Mouse (Mus musculus) embryonic stem cell, embryonic (primary cell): ENCODE results near the gene Ip6k2.

Source experiments
- CTCF ChIA-PET, 4 experiments: fragments of 300-600 bp in 2 of 4; fragments of 350-600 bp in 2 of 4; sonication (Branson Sonifier 250); formaldehyde crosslinking; loops; one replicate each; lab custom pipeline; 2022; ENCODE audit warnings: inconsistent platforms in 2 of 4; lab: Charles Lee
- POLR2A ChIA-PET, 4 experiments: fragments of 300-600 bp in 2 of 4; fragments of 350-600 bp in 2 of 4; sonication (Branson Sonifier 250); formaldehyde crosslinking; loops; one replicate each; lab custom pipeline; 2022; ENCODE audit warnings: antibody characterized with exemption in 4 of 4, inconsistent platforms in 1 of 4; lab: Charles Lee

Ip6k2 gene

DNA sequence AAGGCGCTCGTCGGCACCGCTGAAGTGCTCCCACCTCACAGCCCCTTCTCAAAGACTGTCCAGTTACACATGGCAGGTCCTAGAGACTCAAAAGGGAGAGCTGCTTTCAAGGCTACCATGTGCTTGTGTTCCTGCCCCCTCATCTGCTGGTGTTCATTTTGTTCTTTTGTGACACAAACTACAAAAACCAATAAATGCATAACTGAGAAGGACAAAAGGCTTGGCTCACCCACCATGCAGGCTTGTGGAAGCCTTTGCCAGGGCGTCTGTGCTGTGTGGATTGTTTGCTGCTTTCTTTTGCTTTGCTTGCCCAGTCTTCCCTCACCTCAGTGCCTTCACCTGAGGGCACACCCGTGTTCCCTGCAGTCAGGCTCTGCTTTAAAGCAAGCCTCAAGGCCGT lies 13.9 kb downstream of the Ip6k2 start:
- ChIA-PET CTCF (interaction anchor here in 1 of 4 experiments (0.6 kb wide), 1 partner anchor 11 kb away, joined by 3 read pairs; no protein-coding TSS in a partner anchor), POLR2A (interaction anchor here in 2 of 4 experiments (0.6 to 2.1 kb wide), 4 partner anchors 12 to 95 kb away, joined by 3 to 6 read pairs (median 4); partner anchors contain the start of gene Nckipsd (in 1 of the 2))

DNA sequence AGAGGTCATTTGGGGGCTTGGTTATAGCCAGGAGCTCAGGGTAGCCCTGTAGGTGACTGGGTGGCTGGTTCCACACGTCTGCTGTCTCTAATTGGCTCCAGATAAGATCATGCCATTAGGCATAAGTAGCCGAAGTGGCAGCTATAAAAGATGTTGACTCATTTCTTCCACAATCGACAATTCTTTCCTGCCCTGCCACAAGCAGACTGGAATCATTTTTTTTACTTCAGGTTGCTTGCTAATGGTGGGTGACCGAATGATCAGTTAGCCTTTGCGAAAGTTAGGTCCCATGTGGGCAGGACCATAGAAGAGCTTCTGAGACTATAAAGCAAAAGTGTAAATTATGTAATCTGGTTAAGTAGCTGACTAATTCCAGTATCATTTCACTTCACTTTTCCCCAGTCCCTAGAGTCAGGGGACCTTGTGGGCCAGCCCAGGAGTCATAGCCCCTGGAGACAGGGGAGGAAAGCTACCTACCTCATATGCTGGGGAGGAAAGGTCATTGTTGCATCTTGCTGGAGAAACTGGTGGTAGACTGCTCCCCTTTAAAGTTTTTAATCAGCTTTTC lies 15.0 kb downstream of the Ip6k2 start:
- ChIA-PET CTCF (no interaction called here), POLR2A (interaction anchor here in 3 of 4 experiments (0.5 to 2.1 kb wide), 6 partner anchors 10 to 269 kb away, joined by 3 to 6 read pairs (median 3); partner anchors contain the start of gene Nckipsd (in 1 of the 3))

- POLR2A ChIA-PET = interaction anchor here in 2 of 4 experiments (0.6 to 2.1 kb wide), 4 partner anchors 9 to 388 kb away, joined by 3 to 6 read pairs (median 3); partner anchors contain the start of gene Nckipsd (in 1 of the 2)
- CTCF ChIA-PET = interaction anchor here in 3 of 4 experiments (0.5 to 1.0 kb wide), 11 partner anchors 9 to 1371 kb away, joined by 3 to 5 read pairs (median 3); no protein-coding TSS in a partner anchor
Measured at GRCm38 (mm10) chr9:108799564-108799963, 16.0 kb downstream of the Ip6k2 start.

DNA sequence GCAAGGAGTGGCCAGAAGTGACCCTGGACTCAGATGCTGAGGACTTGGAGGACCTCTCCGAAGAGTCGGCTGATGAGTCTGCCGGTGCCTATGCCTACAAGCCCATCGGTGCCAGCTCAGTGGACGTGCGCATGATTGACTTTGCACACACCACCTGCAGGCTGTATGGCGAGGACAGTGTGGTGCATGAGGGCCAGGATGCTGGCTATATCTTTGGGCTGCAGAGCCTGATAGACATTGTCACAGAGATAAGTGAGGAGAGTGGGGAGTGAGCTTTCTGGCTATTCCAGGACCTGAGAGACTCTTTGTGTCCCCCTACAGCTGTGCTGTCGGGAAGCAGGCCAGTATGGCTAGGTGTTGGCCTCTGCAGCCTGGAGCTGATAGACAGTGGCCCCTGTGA lies 22.2 kb downstream of the Ip6k2 start:
- CTCF ChIA-PET = interaction anchor here in 1 of 4 experiments (1.4 kb wide), 2 partner anchors 10 to 17 kb away, joined by 3 read pairs; no protein-coding TSS in a partner anchor

GRCm38 (mm10) chr9:108806379-108806778 lies 22.8 kb downstream of the Ip6k2 start:
- CTCF ChIA-PET = interaction anchor here in 1 of 4 experiments (1.4 kb wide), 2 partner anchors 10 to 18 kb away, joined by 3 read pairs; no protein-coding TSS in a partner anchor
- POLR2A ChIA-PET = interaction anchor here in 2 of 4 experiments (0.5 to 4.2 kb wide), 5 partner anchors 14 to 268 kb away, joined by 3 to 37 read pairs (median 3); partner anchors contain the start of genes Celsr3 (in 2 of the 2) and Atrip (in 1 of the 2)

More for the DNA sequence above, 22.2 kb downstream of the Ip6k2 start:
- POLR2A ChIA-PET = interaction anchor here in 3 of 4 experiments (0.5 to 2.8 kb wide), 9 partner anchors 13 to 232 kb away, joined by 3 to 8 read pairs (median 5); partner anchors contain the start of gene Celsr3 (in 1 of the 3)

DNA sequence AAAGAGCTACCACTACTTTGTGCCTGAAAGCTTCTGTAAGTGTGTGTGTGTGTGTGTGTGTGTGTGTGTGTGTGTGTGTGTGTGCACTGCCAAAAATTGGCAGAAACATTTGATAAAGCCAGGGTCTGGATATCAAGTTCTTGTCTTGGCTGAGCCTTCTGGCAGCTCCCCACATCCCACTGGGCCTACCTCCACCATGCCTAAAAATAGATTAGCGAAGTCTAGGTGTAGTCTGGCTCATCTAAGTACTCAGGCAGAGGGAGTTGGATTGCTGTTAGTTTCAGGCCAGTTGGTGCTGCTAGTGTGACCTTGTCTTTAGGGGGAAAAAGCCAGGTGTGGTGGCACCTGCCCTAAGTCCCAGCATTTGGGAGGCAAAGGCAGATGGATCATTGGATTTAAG lies 23.2 kb downstream of the Ip6k2 start:
- POLR2A ChIA-PET = interaction anchor here in 2 of 4 experiments (0.5 to 4.2 kb wide), 5 partner anchors 13 to 267 kb away, joined by 3 to 37 read pairs (median 3); partner anchors contain the start of genes Celsr3 (in 2 of the 2) and Atrip (in 1 of the 2)
- CTCF ChIA-PET = interaction anchor here in 1 of 4 experiments (1.4 kb wide), 1 partner anchor 11 kb away, joined by 3 read pairs; no protein-coding TSS in a partner anchor

GRCm38 (mm10) chr9:108807674-108808073 lies 24.1 kb downstream of the Ip6k2 start:
- CTCF ChIA-PET = interaction anchor here in 3 of 4 experiments (0.6 to 2.2 kb wide), 6 partner anchors 11 to 184 kb away, joined by 3 to 10 read pairs (median 3); partner anchors contain the start of gene Pfkfb4 (in 1 of the 3)
- POLR2A ChIA-PET = interaction anchor here in 2 of 4 experiments (0.6 to 4.2 kb wide), 6 partner anchors 12 to 240 kb away, joined by 3 to 37 read pairs (median 4); partner anchors contain the start of genes Celsr3 (in 2 of the 2) and Ndufaf3 (in 1 of the 2)

DNA sequence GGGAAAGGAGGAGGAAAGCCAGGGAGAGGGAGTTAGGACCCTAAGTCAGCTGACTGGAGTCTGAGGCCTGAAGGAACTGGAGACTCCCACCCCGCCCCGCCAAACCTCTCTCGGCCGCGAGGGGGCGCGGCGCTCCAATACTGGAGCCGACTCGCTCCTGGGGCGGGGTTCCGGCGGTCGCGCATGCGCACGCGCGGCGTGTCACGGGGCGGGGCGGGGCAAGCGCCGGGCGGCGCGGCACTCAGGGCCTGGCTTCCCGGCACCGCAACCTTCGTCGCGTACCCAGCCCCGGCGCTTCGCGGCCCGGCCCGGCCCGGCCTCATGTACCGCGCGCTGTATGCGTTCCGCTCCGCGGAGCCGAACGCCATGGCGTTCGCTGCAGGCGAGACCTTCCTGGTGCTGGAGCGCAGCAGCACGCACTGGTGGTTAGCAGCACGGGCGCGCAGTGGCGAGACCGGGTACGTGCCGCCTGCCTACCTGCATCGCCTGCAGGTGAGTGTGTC lies 24.6 kb downstream of the Ip6k2 start, which contains the start of gene Nckipsd:
TSS of gene Nckipsd (plus strand) at position 206 of the 503 bp plus-strand sequence.
- ChIA-PET POLR2A (interaction anchor here in 2 of 4 experiments (0.6 to 4.2 kb wide), 15 partner anchors 10 to 541 kb away, joined by 3 to 37 read pairs (median 4); partner anchors contain the start of genes Celsr3 (in 2 of the 2) and Ndufaf3 (in 1 of the 2)), CTCF (interaction anchor here in 3 of 4 experiments (0.6 to 2.2 kb wide), 6 partner anchors 11 to 183 kb away, joined by 3 to 10 read pairs (median 3); partner anchors contain the start of gene Pfkfb4 (in 1 of the 3))

- POLR2A ChIA-PET = interaction anchor here in 2 of 4 experiments (0.9 to 4.2 kb wide), 15 partner anchors 10 to 242 kb away, joined by 3 to 37 read pairs (median 3); partner anchors contain the start of genes Celsr3 (in 2 of the 2), Ndufaf3 (in 1 of the 2) and Pfkfb4 (in 1 of the 2)
- CTCF ChIA-PET = interaction anchor here (0.5 to 2.2 kb wide), 7 partner anchors 9 to 97 kb away, joined by 3 to 10 read pairs (median 5); no protein-coding TSS in a partner anchor
Measured at GRCm38 (mm10) chr9:108809188-108809587, 25.6 kb downstream of the Ip6k2 start.

DNA sequence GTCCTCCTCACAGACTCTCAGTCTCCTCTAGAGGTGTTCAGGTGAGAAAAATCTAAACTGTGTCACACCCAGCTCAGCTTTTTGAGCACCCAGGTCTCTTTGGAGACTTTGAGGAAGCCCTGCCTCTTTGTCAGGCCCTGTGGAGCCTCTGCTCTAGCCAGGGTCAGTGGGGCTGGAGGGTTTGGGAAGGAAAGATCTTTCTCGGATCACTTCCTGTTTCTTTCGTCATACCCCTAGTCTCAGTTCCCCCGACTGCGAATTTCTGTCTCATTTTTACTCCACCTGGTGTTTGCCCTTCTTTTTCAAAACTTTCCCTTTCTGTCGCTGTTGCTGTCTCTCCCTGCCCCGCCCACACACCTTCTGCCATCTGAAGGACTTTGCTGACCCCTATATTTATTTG lies 26.1 kb downstream of the Ip6k2 start:
- CTCF ChIA-PET = interaction anchor here in 2 of 4 experiments (0.8 to 2.2 kb wide), 5 partner anchors 9 to 71 kb away, joined by 3 to 10 read pairs (median 5); no protein-coding TSS in a partner anchor
- POLR2A ChIA-PET = interaction anchor here in 2 of 4 experiments (1.1 to 4.2 kb wide), 8 partner anchors 11 to 242 kb away, joined by 3 to 37 read pairs (median 6); partner anchors contain the start of genes Celsr3 (in 2 of the 2) and Ndufaf3 (in 1 of the 2)

DNA sequence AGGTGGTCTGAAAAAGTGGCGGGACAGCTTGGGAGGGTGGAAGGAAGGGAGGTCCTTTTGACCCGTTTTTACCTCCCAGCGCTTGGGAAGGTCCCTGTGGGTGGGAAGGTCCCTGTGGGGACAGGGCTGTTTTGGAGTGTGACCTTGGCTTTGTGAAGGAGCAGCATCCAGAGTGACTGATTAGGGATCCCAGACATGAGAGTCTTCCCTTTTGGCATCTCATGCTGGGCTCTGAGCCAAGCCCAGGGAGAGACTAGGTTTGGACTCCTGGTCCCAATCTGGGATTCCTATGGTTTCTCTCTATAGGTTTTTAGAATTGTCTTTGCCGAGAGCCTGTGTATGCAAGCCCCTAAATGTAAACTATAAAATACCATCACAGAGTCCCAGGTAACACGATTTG lies 26.9 kb downstream of the Ip6k2 start:
- POLR2A ChIA-PET = interaction anchor here in 1 of 4 experiments (4.2 kb wide), 1 partner anchor 14 kb away, joined by 37 read pairs; the partner anchor contains the start of gene Celsr3
- CTCF ChIA-PET = no interaction called here

- CTCF ChIA-PET = no interaction called here
- POLR2A ChIA-PET = interaction anchor here in 2 of 4 experiments (0.7 to 2.1 kb wide), 7 partner anchors 9 to 255 kb away, joined by 3 to 7 read pairs (median 4); partner anchors contain the start of gene Impdh2 (in 1 of the 2)
Measured at GRCm38 (mm10) chr9:108815557-108815956, 32.0 kb downstream of the Ip6k2 start.

DNA sequence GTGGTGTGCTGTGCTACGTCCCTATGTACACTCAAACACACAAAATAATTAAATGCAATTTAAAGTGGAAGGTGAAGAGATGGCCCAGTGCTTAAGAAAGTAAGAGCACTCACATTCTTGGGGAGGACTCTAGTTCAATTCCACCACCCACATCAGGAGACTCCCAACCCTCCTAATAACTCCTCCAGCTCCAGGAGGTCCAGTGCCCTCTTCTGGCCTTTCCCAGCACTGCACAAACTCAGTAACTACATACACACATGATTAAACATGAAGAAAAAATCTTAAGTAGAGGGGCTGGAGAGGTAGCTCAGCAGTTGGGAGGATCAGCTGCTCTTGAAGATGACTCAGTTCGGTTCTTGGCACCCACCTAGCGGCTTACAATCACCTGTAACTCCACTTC lies 35.9 kb downstream of the Ip6k2 start:
- POLR2A ChIA-PET = interaction anchor here in 2 of 4 experiments (1.0 to 2.4 kb wide), 7 partner anchors 10 to 260 kb away, joined by 3 to 6 read pairs (median 3); partner anchors contain the start of gene Impdh2 (in 1 of the 2)
- CTCF ChIA-PET = interaction anchor here in 3 of 4 experiments (0.5 to 2.6 kb wide), 17 partner anchors 8 to 172 kb away, joined by 3 to 14 read pairs (median 3); partner anchors contain the start of genes Nckipsd (in 2 of the 3), Pfkfb4 (in 1 of the 3) and Slc25a20 (in 1 of the 3)

DNA sequence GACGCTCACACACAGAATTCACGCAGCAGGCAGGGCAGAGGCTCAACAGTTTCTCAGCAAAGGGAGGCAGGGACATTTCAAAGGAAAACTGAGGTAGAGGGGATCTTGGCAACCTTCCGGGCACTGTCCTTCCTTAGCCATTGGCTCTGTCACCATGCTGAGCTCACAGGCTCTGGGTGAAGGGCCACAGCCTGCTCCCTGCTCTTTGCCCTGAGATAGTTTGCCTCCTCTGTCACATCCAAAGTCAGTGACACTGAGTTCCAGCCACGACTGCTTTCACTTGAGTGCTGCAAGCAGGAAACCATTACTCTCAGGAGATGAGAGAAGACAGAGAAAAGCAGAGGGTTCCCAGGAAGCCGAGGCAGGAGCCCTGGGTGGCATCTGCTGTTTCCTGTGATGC lies 36.5 kb downstream of the Ip6k2 start:
- ChIA-PET POLR2A (interaction anchor here in 2 of 4 experiments (1.0 to 2.4 kb wide), 8 partner anchors 11 to 131 kb away, joined by 3 to 6 read pairs (median 5); no protein-coding TSS in a partner anchor), CTCF (interaction anchor here in 3 of 4 experiments (0.5 to 2.6 kb wide), 12 partner anchors 7 to 1189 kb away, joined by 3 to 14 read pairs (median 4); partner anchors contain the start of genes Nckipsd (in 2 of the 3), Pfkfb4 (in 1 of the 3) and Slc25a20 (in 1 of the 3))

GRCm38 (mm10) chr9:108824144-108824685 lies 40.6 kb downstream of the Ip6k2 start:
- CTCF ChIA-PET = interaction anchor here (0.6 to 2.8 kb wide), 10 partner anchors 8 to 263 kb away, joined by 3 to 10 read pairs (median 4); partner anchors contain the start of genes Nckipsd (in 1 of the 4) and Slc26a6 (in 1 of the 4)
- POLR2A ChIA-PET = interaction anchor here (0.6 to 4.7 kb wide), 69 partner anchors 8 to 730 kb away, joined by 3 to 40 read pairs (median 6); partner anchors contain the start of genes Pfkfb4 (in 3 of the 4), Nckipsd (in 2 of the 4), Atrip (in 1 of the 4) and Col7a1 (in 1 of the 4)

DNA sequence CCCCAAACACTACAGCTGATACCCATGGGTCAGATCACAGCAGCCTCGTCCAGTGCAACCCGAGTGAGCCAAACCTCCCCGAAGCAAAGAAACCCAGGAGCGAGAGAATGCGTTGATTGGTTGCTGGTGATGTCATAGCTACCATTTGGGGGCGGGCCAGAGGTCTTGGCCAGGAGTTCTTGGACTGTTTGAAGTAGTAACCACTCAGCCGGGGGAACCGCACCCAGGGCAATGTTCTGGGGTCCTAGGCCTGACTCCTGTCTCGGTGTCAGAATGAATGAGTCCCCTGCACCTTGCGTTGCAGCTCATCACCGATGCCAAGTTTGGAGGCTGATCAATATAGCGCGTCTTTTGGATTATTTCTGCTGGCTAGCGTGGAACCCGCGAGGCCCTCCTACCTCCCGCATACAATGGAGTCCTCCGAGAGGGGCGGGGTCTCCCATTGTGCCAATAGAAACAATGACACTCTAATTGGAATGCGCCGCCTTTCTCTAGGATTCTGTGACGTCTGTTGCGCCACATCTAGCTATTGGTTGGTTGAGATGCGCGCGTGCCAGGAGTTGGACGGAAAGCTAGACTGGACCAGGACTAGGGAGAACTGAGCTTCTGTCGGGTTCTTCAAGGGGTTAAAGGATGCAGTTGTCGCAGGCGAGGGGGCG lies 41.3 kb downstream of the Ip6k2 start:
- CTCF ChIA-PET = interaction anchor here (0.6 to 2.8 kb wide), 12 partner anchors 10 to 262 kb away, joined by 3 to 10 read pairs (median 3); partner anchors contain the start of genes Nckipsd (in 1 of the 4) and Slc26a6 (in 1 of the 4)
- POLR2A ChIA-PET = interaction anchor here (0.5 to 4.7 kb wide), 82 partner anchors 8 to 1308 kb away, joined by 3 to 40 read pairs (median 5); partner anchors contain the start of genes Pfkfb4 (in 3 of the 4), Ip6k2 (in 2 of the 4), Nckipsd (in 2 of the 4) and Atrip (in 1 of the 4)
